Mouse (Mus musculus): ENCODE results near the gene Zfyve1. TPM values are rescaled to one million over a fixed set of nuclear protein-coding genes. Genes with fewer than 3 reads are reported as not detected.

Zfyve1 gene
- polyA plus RNA-seq, 1 experiment from 2014 or later, result 18.2 TPM

DNA sequence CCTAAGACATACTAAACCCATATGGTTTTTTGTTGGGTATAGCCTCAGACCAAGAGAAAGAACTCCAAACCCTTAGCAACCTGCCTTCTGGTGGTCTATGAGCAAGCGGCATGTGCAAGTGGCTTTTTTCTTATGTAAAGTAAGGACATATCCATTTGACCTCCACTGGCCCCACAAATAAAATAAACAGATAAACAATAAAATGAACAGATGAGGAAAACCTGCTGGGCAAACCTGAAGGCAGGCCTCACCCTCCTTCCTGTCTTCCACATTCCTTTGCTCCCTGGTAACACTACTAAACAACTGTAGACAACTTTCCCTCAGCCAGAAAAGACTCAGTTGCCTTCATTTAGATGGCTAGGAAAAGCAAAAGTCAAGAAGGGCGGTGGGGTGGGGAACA lies 18.7 kb downstream of the Zfyve1 start:
- no peak overlapping the region for H3K4me2 ChIP-seq
- no peak for ATAC-seq (ENCODE audit: insufficient number of reproducible peaks, low FRiP score, low TSS enrichment, low read depth)
- no peaks in the 10 kb centered on the region for H3K27me3 ChIP-seq
- no peaks in the 10 kb centered on the region for H3K9me3 ChIP-seq
- 0 out of 2 replicates have a peak, but pooled peaks cover 5% of the 10 kb centered on the region for H3K4me1 ChIP-seq
- WGBS, result 90% methylated on average over 2 of the region's 2 CpGs
- peaks cover 38% of the 10 kb centered on the region for H3K36me3 ChIP-seq
- H3K4me3 ChIP-seq, result no peak overlapping the region
- H3K27ac ChIP-seq, result no peak overlapping the region
- H3K9ac ChIP-seq, result no peak overlapping the region

DNA sequence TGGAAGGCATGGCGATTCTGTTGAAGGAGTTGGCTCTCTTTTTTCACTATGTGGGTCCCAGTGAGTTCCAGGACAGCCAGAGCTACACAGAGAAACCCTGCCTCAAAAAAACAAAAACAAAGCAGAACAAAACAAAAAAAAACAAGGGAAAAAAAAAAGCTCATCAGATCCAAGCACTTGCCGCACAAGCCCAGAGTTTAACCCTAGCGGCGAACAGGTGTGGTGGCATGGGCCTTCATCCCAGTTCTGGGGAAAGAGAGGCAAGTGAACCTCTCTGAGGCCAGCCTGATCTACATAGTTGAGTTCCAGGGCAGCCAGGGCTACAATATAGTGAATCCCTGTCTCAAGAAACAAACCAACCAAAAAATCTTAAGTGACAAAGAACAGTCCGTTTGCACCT lies 19.6 kb downstream of the Zfyve1 start:
- H3K4me3 ChIP-seq, result no peak overlapping the region
- 0 out of 2 replicates have a peak, but pooled peaks cover 5% of the 10 kb centered on the region for H3K4me1 ChIP-seq
- H3K27me3 ChIP-seq, result no peaks in the 10 kb centered on the region
- H3K9ac ChIP-seq, result no peak overlapping the region
- no peak overlapping the region for H3K4me2 ChIP-seq
- no peak overlapping the region for H3K27ac ChIP-seq
- ATAC-seq (ENCODE audit: insufficient number of reproducible peaks, low FRiP score, low TSS enrichment, low read depth), result no peak
- WGBS, result 95% methylated on average over 5 of the region's 5 CpGs
- H3K36me3 ChIP-seq, result peaks cover 44% of the 10 kb centered on the region
- H3K9me3 ChIP-seq, result no peaks in the 10 kb centered on the region

DNA sequence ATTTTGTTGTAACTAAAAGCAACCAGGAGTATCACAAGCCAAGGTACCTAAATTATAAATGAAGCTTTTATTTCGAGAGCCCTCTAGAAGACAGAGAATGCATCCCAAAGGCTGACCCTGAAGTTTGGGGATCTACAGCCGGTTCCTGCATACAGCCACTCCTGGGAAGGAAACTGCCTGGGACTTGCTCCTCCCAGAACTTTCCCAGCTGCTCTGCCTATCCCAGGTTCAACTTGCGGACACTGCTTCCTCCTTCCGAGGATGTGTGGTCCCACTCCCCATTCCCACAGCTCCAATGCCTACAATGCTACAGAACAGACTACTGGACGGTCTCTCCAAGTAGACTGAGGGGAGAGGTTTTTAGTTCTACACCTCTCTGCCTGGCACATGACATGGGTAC lies 24.3 kb downstream of the Zfyve1 start:
- no peaks in the 10 kb centered on the region for H3K27me3 ChIP-seq
- no peak overlapping the region for H3K4me2 ChIP-seq
- no peaks in the 10 kb centered on the region for H3K9me3 ChIP-seq
- H3K9ac ChIP-seq, result no peak overlapping the region
- peaks cover 60% of the 10 kb centered on the region for H3K36me3 ChIP-seq
- ATAC-seq (ENCODE audit: insufficient number of reproducible peaks, low FRiP score, low TSS enrichment, low read depth), result no peak
- H3K4me3 ChIP-seq, result no peak overlapping the region
- H3K27ac ChIP-seq, result no peak overlapping the region
- H3K4me1 ChIP-seq, result no peaks in the 10 kb centered on the region
- WGBS, result 80% methylated on average over 5 of the region's 5 CpGs

DNA sequence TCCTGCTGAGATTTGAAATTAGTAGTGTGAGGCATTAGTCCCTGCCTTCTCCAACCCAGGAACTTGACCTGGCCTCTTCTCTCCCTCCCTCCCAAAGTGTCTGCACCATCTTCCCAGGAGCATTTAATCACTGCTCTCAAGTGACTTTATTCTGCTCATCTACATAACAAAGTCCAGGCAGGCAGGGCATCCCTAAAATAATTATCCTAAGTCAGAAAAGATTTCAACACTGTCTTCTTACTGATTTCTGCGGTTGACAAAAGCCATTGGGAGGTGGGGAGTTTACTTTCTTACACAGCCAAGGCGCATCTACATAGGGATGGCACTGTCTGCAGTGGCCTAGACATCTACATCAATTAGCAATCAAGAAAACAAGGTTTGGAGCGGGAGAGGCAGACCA lies 27.2 kb downstream of the Zfyve1 start:
- WGBS, result 83% methylated on average over 3 of the region's 3 CpGs
- ATAC-seq (ENCODE audit: insufficient number of reproducible peaks, low FRiP score, low TSS enrichment, low read depth), result no peak

DNA sequence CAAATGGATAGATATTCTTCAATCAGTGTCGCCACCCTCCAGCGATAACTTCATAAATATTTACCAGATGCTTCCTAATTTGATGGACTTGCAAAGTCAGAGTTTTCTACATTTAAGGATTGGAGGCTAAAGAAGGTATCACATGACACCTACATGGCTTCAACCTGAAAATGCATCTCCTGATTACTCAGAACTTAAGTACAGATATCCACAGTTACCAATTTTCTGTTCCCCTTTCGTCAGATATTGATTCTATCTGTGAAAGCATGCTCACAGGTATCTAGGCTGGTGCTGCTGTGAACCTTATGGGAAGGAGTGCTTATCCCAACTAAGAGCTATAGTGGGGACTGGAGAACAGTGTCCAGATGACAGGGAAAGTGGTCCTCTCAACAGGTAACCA lies 34.4 kb downstream of the Zfyve1 start:
- Histone ChIP-seq H3K4me2 (no peak overlapping the region), H3K4me3 (no peak overlapping the region), H3K9me3 (no peaks in the 10 kb centered on the region), H3K27ac (no peak overlapping the region), H3K36me3 (peaks cover 78% of the 10 kb centered on the region), H3K9ac (no peak overlapping the region), H3K27me3 (no peaks in the 10 kb centered on the region), H3K4me1 (no peaks in the 10 kb centered on the region)
- no peak for ATAC-seq (ENCODE audit: insufficient number of reproducible peaks, low FRiP score, low TSS enrichment, low read depth)
- 92% methylated on average over 3 of the region's 3 CpGs for WGBS

More for the DNA sequence above, 27.2 kb downstream of the Zfyve1 start:
- Histone ChIP-seq H3K9ac (no peak overlapping the region), H3K4me1 (no peaks in the 10 kb centered on the region), H3K27ac (no peak overlapping the region), H3K36me3 (peaks cover 74% of the 10 kb centered on the region), H3K4me2 (no peak overlapping the region), H3K27me3 (no peaks in the 10 kb centered on the region), H3K4me3 (no peak overlapping the region), H3K9me3 (no peaks in the 10 kb centered on the region)

DNA sequence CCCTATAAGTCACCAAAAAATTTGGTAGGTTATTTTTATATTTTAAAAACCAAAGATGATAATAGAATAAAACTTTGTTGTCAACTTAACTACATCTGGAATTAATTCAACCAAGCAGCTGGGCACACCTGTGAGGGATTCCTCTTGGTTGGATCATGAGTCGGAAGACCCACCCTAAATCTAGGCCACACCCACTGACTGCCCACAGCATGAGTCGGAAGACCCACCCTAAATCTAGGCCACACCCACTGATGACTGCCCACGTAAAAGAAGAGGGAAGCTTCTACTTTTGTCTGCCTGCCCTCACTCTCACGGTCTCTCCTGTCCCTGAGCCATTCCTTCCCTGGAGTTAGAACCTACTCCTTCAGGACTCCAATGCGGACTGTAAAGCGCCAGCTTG lies 36.8 kb downstream of the Zfyve1 start:
- no peak for ATAC-seq (ENCODE audit: insufficient number of reproducible peaks, low FRiP score, low TSS enrichment, low read depth)
- 74% methylated on average over 6 of the region's 6 CpGs for WGBS
- Histone ChIP-seq H3K27me3 (no peaks in the 10 kb centered on the region), H3K9ac (no peak overlapping the region), H3K4me3 (no peak overlapping the region), H3K4me1 (no peaks in the 10 kb centered on the region), H3K9me3 (no peaks in the 10 kb centered on the region), H3K4me2 (no peak overlapping the region), H3K36me3 (peaks cover 79% of the 10 kb centered on the region), H3K27ac (no peak overlapping the region)

DNA sequence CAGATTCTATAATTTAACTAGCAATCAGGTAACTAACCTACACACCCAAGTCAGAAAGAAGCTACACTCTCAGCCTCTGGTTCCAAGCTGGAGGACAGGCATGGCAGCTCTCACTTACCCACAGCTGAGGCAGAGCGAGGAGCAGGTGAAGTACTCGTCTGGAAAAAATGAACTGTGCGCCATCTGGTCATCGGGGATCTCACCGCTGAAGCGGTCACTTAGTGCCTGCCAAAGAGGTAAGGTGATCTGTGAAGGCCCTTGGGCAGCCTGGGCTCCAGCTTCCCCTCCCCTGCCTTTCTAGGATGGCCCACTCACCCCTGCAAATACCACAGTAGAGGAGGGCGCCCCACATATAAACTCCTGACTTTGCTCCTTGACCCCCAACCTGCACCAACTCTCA lies 38.5 kb downstream of the Zfyve1 start:
- ATAC-seq (ENCODE audit: insufficient number of reproducible peaks, low FRiP score, low TSS enrichment, low read depth), result no peak
- H3K27ac ChIP-seq, result no peak overlapping the region
- H3K4me3 ChIP-seq, result no peak overlapping the region
- H3K9me3 ChIP-seq, result no peaks in the 10 kb centered on the region
- 86% methylated on average over 7 of the region's 7 CpGs for WGBS
- H3K27me3 ChIP-seq, result no peaks in the 10 kb centered on the region
- peaks cover 83% of the 10 kb centered on the region for H3K36me3 ChIP-seq
- no peak overlapping the region for H3K9ac ChIP-seq
- no peak overlapping the region for H3K4me2 ChIP-seq
- H3K4me1 ChIP-seq, result no peaks in the 10 kb centered on the region

DNA sequence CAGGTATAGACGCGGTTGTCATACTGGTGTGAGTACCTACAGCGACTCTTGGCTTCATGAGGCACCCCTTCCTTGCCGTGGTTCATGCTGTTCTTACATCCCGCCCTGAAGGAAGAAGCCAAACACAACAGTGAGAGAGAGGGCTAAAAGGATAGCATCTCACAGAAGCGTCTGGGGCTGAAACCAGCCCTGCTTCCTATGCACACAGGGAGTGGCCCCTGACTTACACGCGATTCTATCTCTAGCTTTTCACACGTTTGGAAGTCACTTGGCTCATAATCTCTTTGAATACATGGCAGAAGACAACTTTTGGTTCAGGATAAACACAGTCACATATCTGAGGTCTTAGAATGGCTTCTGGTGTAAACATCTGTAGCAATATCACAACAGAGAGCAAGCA lies 41.4 kb downstream of the Zfyve1 start:
- Histone ChIP-seq H3K27me3 (no peaks in the 10 kb centered on the region), H3K9me3 (no peaks in the 10 kb centered on the region), H3K4me1 (no peaks in the 10 kb centered on the region), H3K9ac (no peak overlapping the region), H3K36me3 (peaks cover 89% of the 10 kb centered on the region), H3K4me2 (no peak overlapping the region), H3K27ac (no peak overlapping the region), H3K4me3 (no peak overlapping the region)
- no peak for ATAC-seq (ENCODE audit: insufficient number of reproducible peaks, low FRiP score, low TSS enrichment, low read depth)
- 69% methylated on average over 9 of the region's 9 CpGs for WGBS

DNA sequence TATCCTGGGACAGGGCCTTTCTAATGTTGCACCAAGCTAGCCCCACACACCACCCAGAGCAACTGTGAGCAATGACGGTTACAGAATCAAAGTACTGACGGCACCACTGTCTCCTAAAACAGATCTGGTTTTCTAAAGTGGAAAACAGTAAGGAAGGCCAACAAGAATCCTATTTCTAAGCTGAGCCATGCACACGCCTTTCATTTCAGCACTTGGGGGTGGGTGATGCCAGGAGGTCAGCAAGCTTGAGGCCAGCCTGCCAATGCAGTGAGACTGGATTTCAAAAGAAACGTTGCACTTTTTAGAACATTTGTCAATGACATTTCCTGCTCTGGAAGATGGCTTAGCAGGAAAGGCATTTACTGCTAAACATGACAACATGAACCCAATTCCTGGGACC lies 43.2 kb downstream of the Zfyve1 start:
- Histone ChIP-seq H3K27me3 (no peaks in the 10 kb centered on the region), H3K36me3 (peaks cover 90% of the 10 kb centered on the region), H3K9me3 (no peaks in the 10 kb centered on the region), H3K27ac (no peak overlapping the region), H3K9ac (no peak overlapping the region), H3K4me1 (no peaks in the 10 kb centered on the region), H3K4me3 (no peak overlapping the region), H3K4me2 (no peak overlapping the region)
- WGBS, result 73% methylated on average over 4 of the region's 4 CpGs
- no peak for ATAC-seq (ENCODE audit: insufficient number of reproducible peaks, low FRiP score, low TSS enrichment, low read depth)

DNA sequence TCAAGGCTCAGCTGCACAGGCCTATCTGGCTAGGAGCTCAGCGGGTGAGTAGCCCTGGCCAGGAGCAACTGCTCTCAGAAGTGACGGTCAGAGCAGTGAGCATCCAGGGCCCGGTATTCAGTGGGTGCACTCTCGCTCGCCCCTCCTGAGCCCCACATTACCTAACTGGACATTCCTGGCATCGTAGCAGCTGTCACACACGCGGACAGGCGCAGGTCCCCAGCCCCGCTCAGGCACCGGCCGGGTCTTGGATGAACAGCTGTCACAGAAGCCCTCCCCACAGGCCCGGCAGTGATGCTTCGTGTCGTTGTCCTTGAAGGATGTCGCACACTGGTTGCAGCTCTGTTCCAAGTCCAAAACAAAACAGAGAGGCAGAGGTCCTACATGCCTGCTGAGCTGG lies 45.7 kb downstream of the Zfyve1 start:
- H3K27me3 ChIP-seq, result no peaks in the 10 kb centered on the region
- 0 out of 2 replicates have a peak, but pooled peaks have one; percentile 53 for ATAC-seq (ENCODE audit: insufficient number of reproducible peaks, low FRiP score, low TSS enrichment, low read depth)
- H3K27ac ChIP-seq, result no peak overlapping the region
- 95% methylated on average over 16 of the region's 16 CpGs for WGBS
- no peaks in the 10 kb centered on the region for H3K4me1 ChIP-seq
- H3K36me3 ChIP-seq, result peaks cover 88% of the 10 kb centered on the region
- H3K4me2 ChIP-seq, result no peak overlapping the region
- no peak overlapping the region for H3K4me3 ChIP-seq
- H3K9ac ChIP-seq, result no peak overlapping the region
- no peaks in the 10 kb centered on the region for H3K9me3 ChIP-seq

DNA sequence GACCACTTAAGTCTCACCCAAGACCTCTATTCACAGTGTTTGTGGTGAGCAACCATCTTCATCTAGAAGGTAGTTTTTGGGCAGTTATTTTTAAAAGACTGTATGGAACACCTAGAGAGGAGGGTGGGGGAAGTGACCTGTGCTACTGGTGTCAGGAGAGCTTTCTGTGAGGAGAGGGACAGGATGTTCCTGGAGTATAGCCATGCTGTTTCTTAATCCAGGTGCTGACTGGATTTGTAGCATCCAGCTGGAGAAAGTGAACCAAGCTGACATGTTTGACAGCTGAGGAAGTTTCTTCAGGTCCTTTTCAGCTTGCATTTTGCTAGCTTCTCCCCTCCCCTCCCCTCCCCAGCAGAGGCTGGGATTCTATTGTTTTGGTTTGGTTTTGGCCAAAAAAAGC lies 52.2 kb downstream of the Zfyve1 start:
- Histone ChIP-seq H3K27me3 (no peaks in the 10 kb centered on the region), H3K4me2 (no peak overlapping the region), H3K27ac (no peak overlapping the region), H3K9me3 (no peaks in the 10 kb centered on the region), H3K4me3 (no peak overlapping the region), H3K9ac (no peak overlapping the region), H3K36me3 (peaks cover 73% of the 10 kb centered on the region), H3K4me1 (no peaks in the 10 kb centered on the region)
- ATAC-seq (ENCODE audit: insufficient number of reproducible peaks, low FRiP score, low TSS enrichment, low read depth), result no peak

DNA sequence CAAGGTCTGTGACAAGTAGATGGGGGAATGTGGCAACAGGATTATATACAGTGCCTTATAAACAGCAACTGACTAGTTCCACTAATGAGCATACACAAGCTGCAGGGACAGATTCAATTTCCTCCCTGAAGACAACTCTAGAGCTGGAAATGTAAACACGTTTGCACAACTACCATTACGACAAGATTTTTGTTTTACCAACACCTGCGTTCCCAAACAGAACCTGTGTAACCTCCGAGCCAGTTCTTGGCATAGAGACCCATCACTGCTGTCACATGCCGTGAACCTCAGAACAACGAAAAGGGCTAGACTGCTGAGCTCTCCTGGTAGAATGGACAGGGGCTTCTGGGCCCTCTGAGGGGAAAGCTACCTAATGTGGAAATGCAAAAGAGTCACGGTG lies 53.0 kb downstream of the Zfyve1 start:
- Histone ChIP-seq H3K4me2 (no peak overlapping the region), H3K9me3 (no peaks in the 10 kb centered on the region), H3K36me3 (peaks cover 77% of the 10 kb centered on the region), H3K4me3 (no peak overlapping the region), H3K27me3 (no peaks in the 10 kb centered on the region), H3K27ac (no peak overlapping the region), H3K4me1 (no peaks in the 10 kb centered on the region), H3K9ac (no peak overlapping the region)
- 74% methylated on average over 7 of the region's 7 CpGs for WGBS
- ATAC-seq (ENCODE audit: insufficient number of reproducible peaks, low FRiP score, low TSS enrichment, low read depth), result no peak

DNA sequence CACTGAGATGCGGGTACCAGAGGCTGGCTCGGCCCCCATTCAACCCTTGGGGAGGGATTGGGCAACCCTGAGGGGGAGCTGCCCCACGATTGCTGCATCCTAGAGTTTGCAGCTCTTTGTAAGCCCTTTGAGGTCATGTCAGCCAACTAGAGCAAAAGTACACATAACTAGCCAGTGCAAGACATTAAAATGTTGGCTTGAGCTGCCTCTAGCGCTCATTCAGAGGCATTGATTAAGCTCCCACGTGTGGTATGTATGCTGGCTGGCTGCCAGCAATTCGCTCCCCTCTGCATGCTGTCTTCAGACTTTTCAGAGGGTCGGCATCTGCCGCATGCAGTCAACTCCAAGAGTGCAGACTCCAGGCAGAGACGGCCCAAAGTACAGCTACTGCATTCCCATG lies 61.0 kb downstream of the Zfyve1 start:
- Histone ChIP-seq H3K4me2 (no peak overlapping the region), H3K27ac (no peak overlapping the region), H3K27me3 (no peaks in the 10 kb centered on the region), H3K9me3 (no peaks in the 10 kb centered on the region), H3K4me3 (no peak overlapping the region), H3K9ac (no peak overlapping the region), H3K4me1 (peaks cover 7% of the 10 kb centered on the region), H3K36me3 (peaks cover 90% of the 10 kb centered on the region)
- 32% methylated on average over 9 of the region's 9 CpGs for WGBS
- no peak for ATAC-seq (ENCODE audit: insufficient number of reproducible peaks, low FRiP score, low TSS enrichment, low read depth)

All from limb, embryonic 15.5 days (tissue).